Mouse (Mus musculus) gastrocnemius, postnatal 4 days (tissue): ENCODE data around the gene Olfr522. TPM values are rescaled to one million over a fixed set of nuclear protein-coding genes. Genes with fewer than 3 reads are reported as not detected.

ENCODE experiments used
- DNase-seq, 2 experiments: peaks; one replicate each; pipeline ENCODE4 v3.0.0; 2021 to 2022; ENCODE audit warnings: low spot score in 2 of 2, mixed read lengths in 2 of 2
- long read RNA-seq, 2 experiments: library from polyadenylated mRNA; stranded (forward); transcript quantifications; one replicate each; pipeline ENCODE4 v2.0.0; 2021
- total RNA-seq, 2 experiments: library from RNA; stranded (reverse); gene quantifications; 2 replicates each; pipeline ENCODE4 v1.2.3; 2021

Gene Olfr522
- total RNA-seq = not detected
- long read RNA-seq, experiment 1 = 0 reads
- long read RNA-seq, experiment 2 = 0 reads

DNA sequence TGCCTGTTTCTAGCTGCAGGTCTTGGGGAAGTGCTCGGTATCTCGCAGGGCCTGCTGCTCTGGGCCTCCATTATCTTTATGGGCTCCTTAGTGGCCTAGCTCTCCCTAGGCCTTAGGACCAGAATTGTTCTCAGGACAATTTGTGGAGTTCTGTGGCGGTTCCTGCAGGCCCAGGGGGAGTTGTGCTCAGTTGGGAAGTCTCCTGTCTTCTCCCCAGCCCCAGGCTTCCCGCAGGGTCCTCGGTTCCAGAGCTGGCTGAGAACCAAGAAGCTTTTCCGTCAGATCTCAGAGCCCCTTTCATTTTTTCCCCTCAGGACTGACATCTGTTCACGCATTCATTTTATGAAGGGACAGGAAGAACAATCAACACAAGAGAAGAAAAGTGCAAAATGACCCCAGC, at the start of gene Olfr522:
Gene Olfr522 (minus strand): TSS at position 101 of the 400 bp plus-strand sequence.
- DNase-seq = no peak

DNA sequence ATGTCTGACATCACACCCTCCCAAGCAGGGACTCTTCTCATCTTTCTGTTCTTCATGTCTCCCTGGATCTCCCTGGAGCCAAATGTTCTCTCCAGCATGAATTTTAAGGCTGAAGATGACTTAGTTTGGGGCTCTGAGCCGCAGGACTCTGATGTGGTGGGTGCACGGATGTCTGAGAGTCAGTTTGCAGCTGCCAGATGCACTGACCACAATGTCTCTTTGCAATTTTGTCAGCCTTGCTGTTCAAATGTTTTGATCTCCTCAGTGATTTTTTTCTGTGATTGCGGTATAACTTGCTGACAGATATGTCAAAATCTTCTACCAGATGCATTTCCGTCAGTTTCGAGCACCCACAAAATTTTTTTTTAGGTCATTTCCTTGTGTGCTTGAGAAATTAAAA, 49.3 kb upstream of the Olfr522 start:
- no peak for DNase-seq

DNA sequence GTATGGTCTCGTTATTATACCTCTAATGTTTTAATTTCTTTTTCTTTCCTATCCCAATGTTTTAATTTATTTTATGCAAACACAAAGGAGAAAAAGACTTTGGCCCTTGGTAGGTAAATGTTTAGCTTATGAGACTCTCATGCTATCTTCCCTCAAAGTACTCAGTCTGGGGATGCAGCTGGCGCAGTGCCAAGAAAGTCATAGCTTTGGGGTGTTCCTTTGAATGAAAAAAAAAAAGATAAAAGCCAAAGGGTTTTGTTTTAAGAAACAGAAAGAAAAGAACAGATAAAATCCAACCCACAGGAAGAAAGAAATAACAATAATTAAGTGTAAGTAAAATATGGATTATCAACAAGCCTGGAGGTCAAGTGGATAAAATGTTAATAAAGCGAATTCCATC, 44.1 kb upstream of the Olfr522 start:
- DNase-seq = no peak

DNA sequence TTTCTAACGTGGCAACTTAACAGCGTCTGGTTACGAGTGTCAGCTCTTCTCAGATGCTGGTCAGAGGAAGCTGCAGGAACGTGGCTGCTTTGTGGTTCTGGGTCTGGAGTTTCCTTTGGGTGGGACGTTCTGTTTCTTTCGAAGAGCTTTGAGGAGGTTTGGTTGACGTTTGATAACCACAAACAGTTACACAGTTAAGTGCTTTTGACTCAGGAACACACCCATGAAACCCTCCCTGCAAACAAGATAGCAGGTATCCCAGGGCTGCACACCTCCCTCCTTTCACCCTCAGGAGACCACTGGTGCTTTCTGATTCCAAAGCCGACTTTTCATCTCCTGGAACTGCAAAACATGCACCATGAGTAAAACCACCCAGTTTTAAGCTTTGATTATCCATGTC, 43.6 kb upstream of the Olfr522 start:
- DNase-seq = no peak

DNA sequence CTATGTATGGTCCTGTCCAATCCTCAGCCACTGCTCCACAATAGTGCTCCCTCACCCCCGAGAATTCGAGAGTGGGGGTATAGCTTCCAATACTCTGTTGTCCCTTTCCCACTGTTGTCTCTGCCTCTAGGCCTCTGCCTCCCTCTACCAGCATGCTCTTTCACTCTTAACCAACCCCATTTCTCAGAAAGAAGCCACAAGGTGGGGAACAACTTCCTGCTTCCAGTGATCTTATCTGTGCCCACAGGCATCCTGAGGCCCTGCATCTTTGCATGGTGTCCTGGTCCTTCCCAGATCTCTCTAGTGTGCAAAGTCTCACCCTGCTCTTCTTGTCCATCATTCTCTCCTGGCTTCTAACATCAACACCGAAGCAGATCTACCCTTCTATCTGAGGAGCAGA, 42.3 kb upstream of the Olfr522 start:
- DNase-seq = no peak

DNA sequence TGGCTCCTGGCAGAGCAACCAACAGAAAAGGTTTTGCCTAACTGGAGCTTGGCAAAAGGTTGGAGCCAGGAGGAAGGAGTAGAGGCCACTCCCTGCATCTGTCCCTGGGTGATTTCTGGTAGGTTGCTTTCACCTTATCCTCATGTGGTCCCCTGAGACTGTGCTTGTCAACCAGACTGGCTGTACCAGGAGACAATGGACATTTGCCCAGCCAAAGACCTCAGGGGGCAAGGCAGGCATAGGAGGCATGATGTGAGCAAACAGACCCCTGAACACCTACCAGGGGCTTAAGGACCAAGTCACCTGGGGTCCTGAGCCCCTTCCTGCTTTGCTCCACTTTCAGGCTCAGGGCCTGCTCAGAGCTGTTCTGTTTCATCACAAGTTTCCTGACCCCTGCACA, 41.3 kb upstream of the Olfr522 start, which contains the start of gene Olfr524:
Gene Olfr524 (minus strand): TSS at position 101 of the 400 bp plus-strand sequence.
- DNase-seq = no peak

DNA sequence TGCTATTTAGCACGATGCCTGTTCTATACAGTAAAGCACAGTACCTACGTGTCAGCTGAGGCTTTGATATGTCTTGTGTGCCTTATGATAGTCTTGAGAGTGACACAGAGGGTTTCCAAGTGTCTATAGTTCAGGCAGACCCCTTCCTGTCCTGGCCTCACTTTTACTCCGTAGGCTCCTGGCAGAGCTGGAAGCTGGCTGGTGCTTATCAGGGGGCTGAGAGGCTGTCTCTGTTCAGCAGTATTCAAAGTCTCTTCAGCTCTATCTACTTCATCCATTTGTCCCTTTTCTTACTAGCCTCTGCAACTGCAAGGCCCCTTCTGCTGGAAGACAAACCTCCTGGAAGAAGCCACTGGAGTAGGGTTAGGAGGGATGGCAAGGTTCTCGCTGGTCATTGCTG, 36.5 kb upstream of the Olfr522 start:
- DNase-seq = no peak

DNA sequence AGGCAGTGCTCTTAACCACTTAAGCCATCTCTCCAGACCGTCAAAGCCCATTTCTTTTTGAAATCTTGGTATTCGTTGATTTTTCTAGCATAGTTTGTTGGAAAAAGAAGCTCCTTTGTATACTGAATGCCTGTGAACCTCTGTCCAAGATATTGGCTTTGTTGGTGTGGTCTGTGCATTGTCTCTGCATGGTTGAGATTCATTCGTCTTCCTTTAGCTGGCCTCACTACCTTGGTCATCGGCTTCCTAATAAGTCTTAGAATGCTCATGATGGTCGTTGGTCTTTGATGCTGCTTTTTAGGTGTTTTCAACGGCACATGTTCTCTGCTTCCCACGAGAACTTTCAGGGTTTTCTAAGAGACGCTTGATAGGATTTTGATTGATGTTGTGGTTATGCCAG, 31.4 kb upstream of the Olfr522 start:
- DNase-seq = no peak

DNA sequence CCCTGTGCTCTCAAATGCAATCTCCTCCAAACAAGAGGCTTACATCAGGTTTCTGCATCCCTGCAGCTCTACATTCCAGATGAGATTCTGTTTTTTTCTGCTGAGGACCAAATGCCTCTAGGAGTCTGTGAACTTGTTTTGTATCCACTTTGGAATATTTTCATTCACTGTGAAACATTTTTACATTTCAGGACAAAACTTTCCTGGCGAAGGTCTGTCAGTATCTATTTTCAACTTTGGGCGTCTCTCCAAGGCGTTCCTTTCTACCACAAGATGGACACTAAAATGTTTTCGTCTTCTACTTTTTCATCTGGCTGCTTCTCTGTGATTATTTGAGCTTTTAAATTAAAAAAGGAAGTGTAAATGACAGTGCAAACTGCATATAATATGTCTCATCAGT, 29.5 kb upstream of the Olfr522 start:
- no peak for DNase-seq

DNA sequence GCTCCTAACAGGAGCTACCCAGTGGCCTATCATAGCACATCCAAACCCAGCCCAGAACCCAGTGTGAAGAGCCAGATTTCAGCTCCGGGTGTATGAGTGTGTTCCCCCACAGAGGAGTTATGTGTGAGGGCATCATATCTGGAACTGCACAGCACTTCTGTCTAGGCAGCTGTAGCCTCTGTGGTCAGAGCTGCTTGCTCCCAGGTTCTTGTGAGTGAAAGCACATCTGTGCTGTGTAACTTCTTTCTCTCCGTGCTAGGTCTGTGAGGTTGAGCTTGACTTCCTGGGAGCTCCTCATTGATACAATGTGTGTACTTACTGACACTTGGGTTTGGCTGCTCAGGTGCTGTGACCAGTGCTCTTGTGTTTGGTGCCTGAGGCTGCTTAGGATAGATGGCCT, 28.3 kb upstream of the Olfr522 start:
- DNase-seq = no peak

DNA sequence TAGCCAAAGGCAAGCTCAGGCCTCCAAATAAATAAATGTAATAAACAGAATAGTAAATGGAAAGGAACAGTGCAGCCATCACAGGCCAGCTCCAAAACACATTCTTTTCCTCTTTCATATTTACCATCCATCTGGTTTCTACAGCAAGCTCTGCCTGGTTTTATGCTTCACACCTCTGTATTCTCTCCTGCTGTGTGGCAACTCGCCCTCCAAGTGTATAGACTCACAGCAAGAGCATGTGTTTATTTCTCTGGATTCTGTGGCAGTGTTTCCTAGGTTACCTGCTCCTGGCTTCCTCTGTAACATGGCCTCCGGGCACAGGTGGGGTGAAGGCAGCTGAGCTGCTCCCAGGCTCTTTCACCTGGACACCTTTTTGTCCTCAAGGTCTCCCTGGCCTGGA, 27.9 kb upstream of the Olfr522 start:
- DNase-seq = no peak

DNA sequence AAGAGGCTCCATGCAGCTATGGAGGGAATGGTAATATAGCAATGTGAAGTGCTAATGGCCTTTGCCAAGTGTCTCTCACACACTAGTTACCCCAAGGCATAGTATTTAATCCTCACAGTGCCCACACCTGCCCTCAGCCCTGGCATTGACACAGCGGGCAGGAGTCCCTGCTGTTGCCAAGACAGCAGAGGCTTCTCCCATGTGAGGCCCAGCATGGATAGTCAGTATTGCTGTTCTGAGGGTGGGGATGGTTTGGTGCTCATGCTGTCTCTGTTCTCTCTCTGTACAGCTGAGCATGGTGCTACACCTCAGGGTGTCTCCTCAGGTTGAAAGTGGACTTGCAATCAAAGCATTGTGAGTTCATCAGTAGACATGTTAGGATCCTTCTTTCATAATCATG, 25.9 kb upstream of the Olfr522 start:
- DNase-seq = no peak

DNA sequence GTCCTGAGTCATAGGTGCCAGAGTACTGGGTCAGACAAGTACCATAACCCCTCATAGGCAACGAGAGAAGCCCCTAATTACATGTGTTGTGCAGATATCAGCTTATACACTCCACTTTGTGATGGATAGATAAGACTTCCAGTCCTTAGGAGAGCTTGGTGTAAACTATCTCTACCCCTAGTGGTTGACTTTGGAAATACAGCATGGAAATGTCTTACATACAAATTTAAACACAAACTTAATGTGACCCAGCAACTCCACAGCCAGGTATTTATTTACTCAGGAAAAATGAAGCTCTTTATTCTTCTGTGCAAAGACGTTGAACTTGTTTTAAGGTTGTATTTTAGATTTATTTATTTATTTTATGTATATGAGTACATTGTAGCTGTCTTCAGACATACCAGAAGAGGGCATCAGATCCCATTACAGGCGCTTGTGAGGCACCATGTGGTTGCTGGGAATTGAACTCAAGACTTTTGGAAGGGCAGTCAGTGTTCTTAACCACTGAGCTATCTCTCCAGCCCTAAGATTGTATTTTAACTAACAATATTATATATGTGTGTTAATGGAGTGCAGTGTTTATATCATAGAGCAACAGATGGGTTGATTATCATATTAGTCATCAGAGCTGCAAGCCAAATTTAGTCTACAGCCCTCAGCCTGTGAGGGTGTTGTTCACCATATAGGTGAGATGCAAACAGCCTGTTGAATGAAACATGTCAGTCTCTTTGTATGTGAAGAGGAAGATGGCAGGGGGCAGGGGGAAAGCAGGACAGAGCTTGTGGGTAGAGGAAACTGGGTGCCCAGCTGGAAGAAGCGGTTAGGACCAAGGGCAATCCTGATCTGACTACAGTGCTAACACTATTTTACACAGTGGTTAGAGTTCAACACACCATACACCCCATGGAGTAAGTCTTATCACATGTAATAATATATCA, 24.1 kb upstream of the Olfr522 start:
- DNase-seq = no peak

DNA sequence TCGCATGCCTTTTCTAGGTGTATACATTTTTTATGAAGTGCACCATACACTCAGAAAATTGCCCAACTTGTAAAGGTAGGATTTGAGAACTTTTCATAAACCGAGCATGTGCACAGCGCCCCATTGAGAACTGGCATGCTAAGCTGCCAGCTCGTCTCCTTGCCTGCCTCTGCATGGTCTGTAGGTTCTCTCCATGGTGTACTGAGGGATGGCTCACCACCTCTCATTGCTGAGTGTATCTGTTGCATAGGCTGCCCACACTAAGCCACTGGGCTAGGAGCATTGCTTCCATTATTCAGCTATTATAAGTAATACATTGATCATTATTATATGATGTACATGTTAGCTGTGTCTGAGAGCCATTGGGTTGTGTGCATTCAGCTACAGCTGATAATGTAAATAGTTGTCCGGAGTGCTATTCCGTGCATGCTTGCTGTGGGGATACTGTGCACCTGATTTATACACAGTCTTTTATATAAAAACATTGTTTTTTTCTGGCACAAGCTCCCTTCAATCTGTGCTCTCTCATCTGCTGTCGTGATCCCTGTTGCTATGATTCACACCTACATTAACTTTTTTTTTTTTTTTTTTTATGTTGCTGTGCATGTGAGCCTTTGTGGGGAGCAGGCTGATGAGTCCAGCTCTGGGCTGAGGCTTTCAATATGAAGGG, 23.3 kb upstream of the Olfr522 start:
- no peak for DNase-seq

DNA sequence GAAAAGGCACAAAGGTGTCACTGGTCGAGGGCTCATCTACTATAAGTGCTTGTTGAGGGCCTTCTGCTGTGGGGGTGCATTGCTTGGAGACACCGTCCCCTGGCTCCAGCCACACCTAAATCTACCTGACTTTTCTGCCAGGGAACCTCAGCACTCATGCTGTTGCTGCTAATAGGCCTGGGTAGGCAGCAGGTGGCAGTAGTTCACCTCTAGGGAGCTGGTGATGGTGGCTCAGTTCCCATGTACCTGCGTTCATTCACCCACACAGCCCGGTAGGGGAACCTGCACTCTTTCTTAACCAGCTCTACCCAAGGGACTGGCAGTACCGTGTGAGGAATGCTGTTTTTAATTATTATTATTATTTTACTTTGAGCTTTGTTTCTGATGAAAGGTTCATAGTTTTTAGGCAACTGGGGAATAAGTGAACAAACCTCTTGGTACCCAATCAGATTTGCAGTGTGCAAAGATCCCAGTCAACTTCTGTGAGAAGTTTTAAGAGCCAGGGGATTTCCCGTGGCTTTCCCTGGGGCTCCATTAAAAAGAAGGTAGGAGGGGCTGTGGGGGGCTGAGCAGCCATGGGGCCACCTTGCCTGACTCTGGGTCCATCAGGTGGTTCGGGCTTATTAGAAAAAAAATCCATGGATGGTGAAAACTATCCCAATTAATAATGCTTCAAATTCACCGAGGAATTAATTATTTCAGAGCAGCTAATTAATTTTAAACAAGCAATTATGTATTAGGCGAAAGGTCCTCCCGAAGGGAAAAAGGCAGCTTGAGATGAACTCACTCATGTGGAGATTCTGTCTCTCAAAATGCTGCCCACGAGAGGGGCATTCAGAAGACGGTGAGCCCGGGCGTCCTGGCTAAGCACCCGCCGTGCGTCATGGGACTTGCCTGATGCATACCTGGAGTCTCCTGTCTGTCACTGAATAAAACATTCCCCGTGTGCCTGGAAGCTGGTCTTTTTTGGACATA, 22.4 kb upstream of the Olfr522 start:
- DNase-seq = no peak

DNA sequence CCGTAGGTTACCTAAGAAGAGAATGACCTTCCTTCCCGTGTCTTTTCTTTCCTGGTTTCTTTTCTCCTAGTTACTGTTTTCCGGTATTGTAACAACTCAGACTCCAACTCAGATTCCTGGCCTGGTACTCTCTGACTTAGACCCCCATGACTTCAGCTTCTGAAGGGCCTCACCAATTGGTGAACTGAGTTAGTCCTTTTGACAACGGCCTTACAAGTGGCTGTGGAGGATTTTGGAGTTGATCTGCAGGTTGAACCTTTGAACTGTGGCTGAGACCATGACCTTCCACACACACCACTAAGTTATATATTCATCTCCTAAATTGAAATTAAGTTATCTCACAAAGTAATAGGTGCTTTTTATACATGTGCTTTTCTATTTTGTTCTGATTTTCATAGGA, 19.6 kb upstream of the Olfr522 start:
- DNase-seq = no peak

DNA sequence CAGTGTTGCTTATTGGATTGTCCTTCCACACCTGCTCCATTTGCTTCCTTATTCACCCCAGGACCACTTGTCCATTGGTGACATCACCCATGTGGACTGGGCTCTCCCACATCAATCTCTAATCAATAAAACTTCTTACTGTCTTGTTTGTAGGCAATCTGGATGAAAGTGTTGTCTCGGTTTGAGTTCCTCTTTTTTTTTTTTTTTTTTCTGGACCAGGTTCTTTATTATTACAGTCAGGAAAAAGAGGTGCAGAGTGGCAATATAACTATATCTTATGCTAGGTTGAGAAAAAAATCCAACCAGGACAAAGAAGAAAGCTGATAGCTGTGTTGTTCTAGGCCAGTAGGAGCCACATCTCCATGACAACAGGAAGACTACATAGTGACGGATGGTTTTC, 16.1 kb upstream of the Olfr522 start:
- DNase-seq = no peak

DNA sequence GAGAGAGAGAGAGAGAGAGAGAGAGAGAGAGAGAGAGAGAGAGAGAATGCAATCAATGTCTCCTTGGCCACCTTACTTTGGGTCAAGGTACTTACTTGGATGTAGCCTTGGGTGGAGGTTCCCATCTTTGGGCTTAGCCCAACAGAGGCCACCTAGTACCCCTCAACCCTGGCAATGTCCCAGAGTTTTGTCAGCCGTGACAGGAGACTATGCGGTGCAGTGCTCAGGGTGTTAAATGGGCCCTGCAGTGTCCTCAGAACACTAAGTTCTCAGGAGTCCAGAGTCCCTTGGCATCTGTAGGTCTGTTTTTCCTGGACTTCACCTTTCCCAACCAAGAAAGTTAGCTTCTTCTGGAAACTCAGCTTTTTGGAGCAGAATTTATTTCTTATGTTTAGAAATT, 14.6 kb upstream of the Olfr522 start:
- no peak for DNase-seq

DNA sequence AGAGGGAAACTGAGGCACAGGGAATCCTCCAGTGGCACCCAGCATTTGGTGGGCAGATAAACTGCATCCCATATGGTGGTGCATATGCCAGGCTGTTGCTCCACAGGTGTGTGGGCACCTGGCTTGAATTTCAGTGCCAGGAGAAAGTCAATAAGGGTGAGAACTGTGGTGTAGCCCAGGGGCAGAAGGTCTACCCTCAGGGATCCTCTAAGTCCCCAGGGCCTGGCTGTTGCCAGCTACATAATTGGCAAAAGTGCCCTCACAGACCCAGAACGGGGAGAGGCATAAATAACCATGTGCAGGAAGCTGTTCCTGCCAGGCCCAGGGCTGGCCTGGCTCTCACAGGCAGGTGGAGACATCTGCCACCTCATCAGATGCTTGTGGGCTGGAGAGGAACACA, 8.4 kb upstream of the Olfr522 start, which contains the start of gene Olfr523:
Gene Olfr523 (plus strand): TSS at position 282 of the 400 bp plus-strand sequence.
- no peak for DNase-seq

DNA sequence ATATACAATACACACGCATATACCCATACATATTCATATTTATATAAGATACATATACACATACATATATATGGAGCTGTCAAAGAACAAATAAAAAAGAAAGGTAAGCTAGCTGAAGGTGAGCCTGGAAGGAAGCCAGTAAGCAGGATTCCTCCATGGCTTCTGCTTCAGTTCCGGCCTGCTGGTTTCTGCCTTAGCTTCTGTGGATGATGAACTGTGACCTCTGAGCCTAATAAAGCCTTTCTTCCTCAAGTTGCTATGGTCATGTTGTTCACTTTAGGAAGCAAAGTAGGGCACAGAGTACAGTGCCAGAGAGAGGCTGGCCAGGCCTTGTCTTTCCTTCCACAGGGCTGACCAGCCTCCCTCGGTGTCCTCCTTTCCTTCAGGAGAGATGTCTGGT, 6.3 kb upstream of the Olfr522 start:
- no peak for DNase-seq

DNA sequence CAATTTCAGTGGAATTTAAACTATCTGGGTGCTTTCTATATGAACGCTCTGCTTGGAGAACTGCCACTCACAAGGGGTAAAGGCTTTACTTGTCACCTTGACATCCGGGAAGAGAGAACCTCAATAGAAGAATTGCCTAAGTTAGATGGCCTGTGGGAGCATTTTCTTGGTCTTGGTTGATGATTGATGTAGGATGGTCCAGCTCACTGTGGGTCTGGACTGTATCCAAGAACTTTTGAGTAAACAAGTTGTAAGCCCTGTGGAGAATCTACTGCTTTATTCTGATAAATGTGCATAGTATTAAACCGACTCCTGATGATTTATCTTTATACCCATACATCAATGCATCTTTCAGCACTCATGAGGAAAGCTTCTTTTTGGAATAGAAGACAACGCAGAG, 4.8 kb upstream of the Olfr522 start:
- no peak for DNase-seq
